Mouse (Mus musculus) erythroblast, adult 5-6 weeks (primary cell): Measurements from ENCODE around the gene Brsk2. TPM values are rescaled to one million over a fixed set of nuclear protein-coding genes. Genes with fewer than 3 reads are reported as not detected.
"Not testable (repeated sequence)": the region's sequence is repeated elsewhere in the genome, so short reads cannot be mapped to it uniquely, and the experiment has no call there.

Experiments used
- ATAC-seq: replicated peaks from 2 replicates; pipeline ENCODE4 v1.8.0; 2016; ENCODE audit warnings: moderate number of reproducible peaks, mild to moderate bottlenecking, moderate TSS enrichment, inconsistent platforms; ENCODE audit not compliant: poor library complexity, low FRiP score, severe bottlenecking
- total RNA-seq, 2 experiments: library from RNA; stranded (forward) in 1 of 2; stranded (reverse) in 1 of 2; fragments of 150-400 nt in 1 of 2; fragments of 200-764, 138-1000 nt in 1 of 2; gene quantifications; 2 replicates each; pipeline versions ENCODE4 v1.2.3 to v1.2.4; 2015 to 2017; ENCODE audit warnings: low replicate concordance in 2 of 2

Gene Brsk2
- total RNA-seq (2015; ENCODE audit: low replicate concordance) (not detected in 2 replicates), total RNA-seq (2017; ENCODE audit: low replicate concordance) (not detected in 2 replicates)

DNA sequence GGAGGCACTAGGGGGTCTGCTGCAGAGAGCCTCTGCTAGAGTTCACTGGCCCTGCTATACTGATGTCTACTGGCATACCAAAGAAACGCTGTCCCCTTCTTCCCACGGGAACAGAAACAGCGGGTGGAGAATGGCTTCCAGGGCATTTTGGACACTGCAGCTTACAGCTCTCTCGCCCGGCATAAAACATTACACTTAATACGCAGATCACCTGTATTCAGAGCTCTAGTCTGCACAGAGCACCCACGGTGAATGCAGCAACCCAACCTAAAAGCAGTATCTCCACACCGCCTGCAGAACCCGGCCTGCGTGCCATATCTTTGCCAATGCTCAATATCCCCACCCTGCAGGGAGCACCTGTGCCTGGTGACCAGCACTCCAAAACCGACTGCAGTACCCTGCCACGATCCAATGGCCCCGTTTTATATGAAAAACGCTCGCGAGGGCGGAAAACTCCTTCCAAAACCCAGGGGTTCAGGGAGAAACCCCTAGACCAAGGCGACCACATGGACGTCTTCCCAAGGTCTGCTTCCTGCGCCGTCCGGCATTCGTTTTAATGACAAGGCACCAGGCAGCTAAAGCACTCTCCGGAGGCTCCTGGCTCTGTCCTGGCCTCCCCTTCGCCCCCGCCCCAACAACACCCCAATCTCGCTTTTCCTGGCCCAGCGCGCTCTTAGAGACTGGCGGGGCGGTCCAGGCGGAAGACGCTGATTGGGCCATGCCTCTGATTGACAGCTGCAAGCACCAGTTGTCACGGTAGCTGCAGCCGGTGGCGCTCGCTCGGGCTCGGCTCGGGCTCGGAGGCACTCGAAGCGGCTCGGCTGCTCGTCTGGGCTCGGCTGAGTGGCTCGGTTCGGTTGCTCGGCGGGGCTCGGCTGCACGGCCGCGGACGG, at the start of gene Brsk2:
Brsk2 (plus strand) TSS at position 846 of the 893 bp plus-strand sequence.
- ATAC-seq = no peak

DNA sequence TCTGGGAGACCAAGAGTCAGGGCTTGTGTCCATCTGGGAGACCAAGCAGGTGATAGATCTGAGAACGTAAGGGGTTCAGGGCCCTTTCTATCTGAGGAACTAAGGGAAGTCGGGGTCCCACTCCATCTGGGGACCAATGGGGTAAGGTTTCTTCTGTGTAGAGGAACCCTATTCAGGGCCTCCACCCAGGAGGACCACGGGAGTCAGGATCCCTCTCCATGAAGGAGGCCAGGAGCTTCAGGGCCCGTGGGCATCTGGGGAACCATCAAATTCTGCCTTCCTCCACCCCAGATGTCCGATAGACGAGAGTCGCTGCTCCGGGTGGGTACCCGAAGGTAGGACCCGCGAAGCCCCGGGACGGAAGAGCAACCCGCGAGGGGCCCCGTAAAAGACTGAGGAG, 47.7 kb upstream of the Brsk2 start:
- peak; percentile 48 for ATAC-seq

DNA sequence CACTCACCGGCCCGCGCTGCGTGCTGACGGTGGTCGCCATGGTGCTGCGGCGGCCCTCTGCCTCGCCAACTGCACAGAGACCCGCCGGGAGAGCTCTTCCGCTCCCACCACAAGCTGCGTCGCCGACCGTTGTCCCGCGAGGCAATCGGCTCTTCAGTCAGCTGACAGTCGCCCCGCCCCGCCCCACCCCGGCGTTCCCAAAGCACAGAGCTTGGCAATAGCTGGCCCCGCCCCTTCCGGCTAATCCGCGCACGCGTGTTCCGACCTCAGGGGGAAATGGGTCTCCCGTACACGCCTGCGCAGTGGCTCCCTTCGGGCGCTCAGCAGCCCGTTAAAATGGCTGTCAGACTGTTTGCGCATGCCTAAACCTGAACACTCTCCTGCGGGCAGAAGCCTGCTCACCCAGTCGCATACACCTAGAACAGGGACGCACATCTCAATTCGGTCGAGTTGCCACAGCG, 47.3 kb upstream of the Brsk2 start:
- peak; percentile 92 for ATAC-seq

DNA sequence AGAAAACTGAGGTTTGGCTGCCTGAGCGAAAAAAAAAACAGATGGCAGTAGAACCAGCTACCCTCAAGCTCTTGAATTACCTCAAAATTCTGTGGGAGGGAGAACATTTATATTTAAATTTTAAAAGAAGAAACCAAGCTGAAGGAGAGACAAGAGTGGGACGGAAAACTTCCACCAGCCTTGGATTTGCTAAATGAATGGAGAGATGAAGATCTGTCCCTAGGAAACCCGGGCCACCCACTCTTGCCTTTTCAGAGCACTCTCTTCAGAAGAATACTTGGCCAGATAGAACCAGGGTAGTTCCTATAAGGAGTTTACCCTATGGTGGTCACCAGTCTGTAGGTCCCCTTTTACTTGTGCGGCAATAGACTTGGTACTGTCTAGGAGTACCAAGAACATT, 46.8 kb upstream of the Brsk2 start:
- no peak; the same call in 1 of the 2 replicates for ATAC-seq

DNA sequence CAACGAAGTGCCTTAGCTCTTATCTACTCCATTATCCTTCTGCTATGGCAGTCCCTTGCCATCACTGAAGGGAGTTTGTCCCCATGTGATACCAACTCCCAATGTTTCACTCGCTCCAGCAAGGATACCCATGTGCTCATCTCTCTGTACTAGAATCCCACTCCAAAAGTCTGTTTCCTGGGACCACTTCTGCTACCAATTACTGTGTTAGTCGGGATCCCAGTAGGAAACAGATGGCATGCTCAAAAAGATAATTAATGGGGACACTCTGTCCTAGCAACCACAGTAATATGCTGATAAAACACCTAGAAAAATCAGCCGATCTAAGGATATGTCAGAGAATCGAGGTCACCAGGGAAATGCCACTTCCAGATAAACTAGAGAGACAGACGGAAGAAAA, 41.0 kb upstream of the Brsk2 start:
- ATAC-seq = no peak

DNA sequence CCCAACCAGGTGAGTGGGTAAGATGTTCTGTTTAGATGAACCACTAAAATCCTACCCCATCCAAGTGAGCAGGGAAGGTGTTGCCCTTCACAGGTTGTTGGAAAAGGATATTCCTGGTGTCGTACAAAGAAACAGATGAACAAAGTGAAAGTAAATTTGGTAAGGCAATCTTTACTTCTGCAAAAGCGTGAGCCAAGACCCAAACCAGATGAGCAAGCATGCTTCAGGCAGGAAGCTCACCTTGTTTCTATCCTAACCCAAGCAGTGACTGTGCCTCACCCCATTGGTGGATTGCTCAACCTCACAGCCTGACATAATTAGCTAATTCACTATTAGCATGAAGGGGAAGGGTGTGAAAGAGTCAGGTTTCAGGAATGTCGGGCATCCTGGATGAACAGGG, 38.2 kb upstream of the Brsk2 start:
- ATAC-seq = no peak

DNA sequence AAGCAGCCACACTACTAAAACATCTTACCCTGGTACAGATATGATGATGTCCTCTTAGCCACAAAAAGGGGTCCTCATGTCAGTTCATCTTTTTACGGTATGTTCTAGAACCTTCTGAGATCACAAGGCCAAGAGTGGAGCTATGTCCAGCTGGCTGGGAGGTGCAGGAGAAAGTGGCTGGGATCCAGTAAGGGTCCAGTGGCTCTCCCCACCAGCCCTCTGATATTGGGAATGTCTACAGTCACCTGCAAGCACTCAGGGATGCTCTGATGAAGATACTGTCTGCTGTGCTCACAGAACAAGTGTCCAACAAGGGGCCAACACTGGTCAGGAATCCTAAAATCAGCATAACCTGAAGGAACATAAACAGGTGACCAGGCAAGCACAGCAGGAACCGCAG, 31.1 kb upstream of the Brsk2 start, which contains the start of gene Tollip:
Tollip (minus strand) TSS at position 101 of the 400 bp plus-strand sequence.
- no peak for ATAC-seq

DNA sequence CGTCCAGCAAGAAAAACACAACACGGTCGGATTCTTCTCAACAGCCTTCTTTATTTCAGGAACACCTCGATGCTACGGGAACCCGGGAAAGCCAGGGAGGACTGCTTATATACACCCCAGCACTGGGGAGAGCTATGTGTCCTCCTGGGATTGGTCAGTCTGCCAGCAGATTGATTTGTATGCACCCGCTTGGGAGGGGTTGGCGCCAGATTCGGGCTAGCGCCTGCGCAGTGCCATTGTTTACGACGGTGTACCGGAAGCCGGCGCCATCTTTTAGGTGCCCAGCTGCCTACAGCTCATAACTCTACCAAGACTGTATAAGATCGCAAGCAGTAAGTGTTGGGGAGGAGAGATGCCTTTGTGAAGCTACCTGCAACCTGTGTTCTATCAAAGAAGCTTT, 25.4 kb upstream of the Brsk2 start:
- not testable (repeated sequence) for ATAC-seq

DNA sequence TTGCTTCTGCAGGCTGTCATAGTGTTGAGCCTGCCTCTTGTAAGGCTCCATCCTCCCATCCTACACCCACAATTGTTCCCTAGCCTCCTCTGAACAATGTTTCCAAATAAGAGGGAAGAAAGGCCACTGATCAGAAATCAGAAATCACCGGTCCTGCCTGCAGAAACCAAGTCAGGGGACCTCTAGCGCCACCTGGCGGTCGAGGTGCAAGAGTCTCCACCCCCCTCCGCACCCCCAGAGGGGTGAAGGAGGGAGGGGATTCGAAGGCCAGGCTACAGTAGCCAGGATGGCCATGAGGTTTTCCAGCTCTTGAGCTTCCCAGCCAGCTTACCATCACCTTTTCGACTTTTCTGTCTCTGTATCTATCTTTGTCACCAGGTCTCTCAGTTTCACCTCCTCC, 24.6 kb upstream of the Brsk2 start:
- peak; percentile 75 for ATAC-seq

DNA sequence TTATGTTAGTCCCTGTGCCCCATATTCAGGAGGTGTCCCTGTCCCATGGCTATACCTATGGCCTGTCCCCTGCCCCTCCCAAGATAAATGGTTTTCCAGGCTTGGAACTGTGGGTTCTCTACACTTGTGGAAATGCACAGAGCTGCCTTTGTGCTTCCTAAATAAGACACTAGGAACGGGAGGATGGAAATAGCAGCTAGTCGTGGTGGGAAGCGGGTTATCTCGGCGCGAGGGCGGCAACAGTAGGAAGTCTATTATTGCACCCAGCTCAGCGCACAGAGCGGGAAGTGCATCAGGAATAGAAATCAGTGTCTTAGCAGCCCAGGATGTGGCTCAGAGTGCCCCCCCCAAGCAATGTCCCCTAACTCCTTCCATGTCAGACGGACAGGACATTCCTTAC, 20.9 kb upstream of the Brsk2 start:
- no peak for ATAC-seq

DNA sequence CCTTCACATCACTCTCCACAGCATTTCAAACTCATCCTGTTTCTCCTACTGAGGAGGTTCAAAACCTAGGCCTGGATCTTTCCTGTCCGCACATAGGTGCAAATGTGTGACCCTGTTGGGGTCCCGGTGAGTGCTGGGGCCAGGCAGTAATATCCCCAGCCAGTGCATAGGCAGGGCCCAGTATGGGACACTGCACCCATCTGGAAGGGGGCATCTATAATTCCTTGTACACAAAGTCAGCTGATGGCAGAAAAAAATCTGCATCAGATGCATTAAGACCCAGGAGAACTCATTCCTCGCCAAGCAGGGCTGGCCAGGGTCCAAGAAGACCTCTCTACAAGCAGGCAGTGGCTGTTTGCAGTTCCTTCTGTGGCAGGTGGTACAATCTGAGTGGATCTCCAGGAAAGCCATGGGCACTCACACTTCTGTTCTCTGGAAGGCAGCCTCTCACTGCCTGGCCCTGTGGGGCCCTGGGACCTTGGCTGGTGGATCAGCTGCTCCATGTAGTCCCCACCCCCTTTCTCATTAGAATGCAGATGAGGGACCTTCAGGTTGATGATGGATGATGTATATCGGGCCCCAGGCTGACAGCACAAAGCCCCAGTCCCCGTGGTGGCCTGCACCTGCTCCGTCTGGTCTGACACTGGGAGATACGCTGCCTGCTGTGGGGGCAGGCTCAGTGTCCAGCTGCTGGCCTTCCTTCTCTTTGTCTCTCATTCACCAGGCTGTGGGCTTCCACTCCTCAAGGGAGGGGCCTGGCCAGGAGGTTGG, 15.2 kb upstream of the Brsk2 start:
- ATAC-seq = no peak

DNA sequence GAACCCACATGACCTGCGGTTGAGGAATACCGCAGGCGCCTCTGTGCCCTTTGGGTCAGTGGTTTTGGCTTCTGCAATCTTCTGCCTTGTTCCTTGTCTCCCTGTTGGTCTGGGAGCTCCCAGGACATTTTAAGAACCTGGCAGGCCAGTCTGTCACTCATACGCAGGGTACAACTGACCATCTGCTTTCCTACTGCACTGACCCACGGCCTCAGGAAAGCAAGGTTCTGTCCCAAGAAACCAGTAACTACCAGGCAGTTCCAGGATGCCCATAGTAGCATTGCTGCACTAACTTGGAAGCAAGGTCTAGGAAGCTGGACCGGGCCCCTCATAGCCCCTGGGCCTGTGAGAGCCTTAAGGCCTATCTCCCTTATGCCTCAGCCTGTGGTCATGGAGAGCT, 14.6 kb upstream of the Brsk2 start:
- ATAC-seq = no peak

DNA sequence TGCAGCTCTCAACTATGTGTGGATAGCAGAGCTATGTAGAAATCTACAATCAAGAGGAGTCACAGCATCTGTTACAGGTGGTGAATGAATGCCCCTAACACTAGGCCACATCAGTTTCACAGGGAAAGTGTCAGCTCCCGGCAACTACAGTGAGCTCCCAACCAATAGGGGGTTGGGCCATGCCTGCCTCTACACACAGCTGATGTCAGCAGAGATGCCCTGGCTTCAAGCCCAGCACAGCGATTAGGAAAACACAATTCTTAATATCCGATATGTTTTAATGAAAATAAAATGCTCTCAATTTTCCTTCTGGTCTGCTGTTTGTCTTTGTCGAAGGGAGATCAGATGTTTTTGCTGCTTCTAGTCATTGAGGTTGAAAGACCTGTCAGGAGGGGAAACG, 6.1 kb upstream of the Brsk2 start:
- ATAC-seq = no peak

DNA sequence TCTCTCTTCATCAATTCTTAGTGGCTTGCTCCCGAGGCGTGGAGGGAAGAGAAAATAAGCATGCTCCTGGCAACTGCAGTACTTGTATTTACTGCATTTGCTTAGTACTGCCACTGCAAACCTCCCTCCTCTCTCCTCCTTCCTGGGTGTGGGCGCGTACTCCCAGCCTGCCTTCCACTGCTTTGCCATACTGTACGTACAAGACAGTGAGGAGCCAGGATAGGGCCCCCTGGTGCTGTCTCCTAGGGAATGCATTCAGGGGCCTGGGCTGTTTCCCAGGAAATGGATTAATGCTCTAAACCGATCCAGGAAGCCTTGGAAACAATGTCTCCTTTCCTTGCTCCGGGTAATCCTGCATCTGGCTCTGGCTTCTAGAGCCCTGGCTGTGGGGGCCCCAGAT, 3.6 kb upstream of the Brsk2 start:
- ATAC-seq = no peak

DNA sequence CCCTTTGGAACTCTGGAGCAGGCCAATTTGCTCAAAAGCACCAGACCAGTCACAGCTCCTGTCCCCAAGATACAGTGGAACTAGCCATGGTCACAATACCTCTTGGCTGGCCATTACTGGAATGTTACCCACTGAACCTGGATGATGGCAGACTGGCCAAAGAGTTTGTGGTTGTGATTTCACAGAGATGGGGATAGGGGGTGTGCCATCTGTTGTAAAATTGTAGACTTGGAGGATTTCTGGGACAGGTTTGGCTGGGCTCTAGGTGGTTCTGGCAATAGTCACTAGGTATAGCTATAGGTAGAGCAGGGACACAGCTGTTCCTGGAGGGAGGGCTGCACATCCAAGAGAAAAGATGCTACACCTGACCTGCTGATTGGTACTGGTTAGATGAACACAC, 2.0 kb upstream of the Brsk2 start:
- ATAC-seq = no peak

DNA sequence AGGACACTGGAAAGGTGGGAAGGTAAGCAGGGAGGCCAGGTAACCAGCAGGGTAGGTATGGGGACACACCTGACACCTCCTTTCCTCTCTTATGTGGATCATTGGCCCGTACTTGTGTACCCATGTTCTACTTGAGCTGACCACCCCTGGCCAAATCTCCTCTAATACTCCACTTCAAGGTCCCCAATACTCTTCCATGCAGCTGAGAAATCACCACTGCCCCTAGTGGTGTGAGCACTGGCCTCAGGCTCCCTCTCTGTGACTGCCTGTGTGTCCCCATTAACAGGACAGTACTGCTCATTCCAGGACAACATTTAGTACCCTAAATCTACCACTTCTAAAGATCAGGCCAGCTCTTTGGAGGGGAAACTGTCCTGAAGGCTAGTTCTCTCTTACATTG, 1.5 kb upstream of the Brsk2 start:
- no peak for ATAC-seq

DNA sequence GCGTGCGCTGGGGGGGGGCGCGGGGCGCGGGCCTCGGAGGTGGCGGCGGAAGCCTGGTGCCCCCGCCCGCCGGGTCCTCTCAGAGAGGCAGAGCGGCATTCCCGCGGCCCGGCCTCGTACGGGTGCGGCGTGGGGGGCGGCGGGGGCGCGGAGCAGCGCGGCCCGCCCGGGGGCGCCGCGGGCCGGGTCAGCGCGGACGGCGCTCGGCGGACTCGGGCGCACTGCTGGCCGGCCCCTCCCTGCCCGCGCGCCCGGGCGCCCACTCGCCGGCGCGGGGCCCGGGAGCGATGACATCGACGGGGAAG, 200 bp downstream of the Brsk2 start:
- no peak for ATAC-seq

DNA sequence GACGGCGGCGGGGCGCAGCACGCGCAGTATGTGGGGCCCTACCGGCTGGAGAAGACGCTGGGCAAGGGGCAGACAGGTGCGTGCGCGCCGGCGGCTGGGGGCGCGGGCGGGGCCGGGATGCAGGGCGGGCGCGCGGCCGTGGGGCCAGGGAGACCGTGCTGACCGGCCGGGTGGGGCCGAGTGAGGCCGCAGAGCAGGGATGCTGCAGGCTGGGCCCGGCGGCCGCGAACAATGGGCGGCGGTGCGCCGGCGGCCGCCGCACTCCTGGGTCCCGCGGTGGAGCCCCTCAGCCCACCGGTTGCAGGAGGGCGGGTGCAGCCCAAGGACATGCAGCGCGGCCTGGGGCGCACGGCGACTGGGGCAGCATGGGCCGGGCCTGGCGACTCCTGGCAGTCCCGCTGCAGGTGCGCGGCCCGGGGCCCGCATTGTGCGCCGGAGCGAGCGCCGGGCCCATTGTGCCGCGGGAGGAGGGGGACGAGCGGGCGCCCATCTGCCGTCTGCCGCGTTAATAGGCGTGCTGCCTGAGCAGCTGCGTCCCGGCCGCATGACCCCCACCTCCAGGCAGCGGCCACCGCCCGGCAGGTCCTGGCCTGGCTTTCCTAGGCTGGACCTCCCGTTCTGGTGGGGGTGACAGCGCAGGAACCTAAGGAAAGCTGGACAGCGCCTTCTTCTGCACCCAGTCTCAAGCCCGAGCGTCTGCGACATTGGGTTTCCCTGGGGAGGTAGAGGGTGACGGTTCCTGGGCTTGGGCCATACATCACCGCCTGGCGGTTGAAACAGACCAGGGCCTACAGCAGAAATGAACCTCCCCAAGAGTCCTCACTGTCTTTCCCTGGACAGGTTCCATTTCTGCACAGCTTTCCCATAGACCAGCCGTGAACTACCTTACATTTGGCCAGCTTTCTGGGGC, 808 bp downstream of the Brsk2 start:
- ATAC-seq = no peak

DNA sequence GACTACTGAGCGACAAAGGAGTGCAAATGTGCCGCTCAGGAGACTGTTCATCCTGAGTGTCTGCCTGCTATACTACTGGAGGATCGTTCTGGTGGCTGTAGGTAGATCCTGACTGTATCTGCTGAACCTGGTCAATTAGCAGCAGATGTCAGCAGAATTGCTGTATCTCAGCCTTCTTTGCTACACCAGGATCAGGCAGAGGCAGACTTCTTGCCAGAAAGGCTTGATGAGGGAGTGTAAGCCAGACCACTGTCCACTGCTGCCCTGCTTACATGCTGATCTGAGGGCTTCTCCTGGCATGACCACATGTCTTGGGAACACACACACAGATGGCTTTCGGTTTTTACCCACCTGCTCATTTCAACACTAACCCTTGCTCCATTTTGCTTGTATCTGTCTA, 2.3 kb downstream of the Brsk2 start:
- no peak for ATAC-seq

DNA sequence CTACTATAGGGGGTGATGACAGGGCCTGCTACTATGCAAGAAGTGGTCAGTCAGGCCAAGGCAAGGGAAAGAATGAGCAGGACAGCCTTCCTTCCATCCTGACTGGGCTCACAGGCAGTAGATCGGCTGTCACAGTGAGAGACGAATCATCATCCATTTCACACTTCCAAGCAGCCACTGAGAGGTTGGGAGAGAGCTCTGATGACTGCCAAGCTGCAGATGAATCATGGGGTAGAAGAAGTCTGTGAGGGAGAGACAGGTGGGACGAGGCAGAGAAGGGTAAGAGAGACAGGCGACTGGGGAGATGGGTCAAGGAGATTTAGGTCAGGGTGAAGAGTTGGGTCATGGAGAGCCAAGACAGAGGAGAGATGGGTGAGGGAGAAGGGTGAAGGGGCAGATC, 3.4 kb downstream of the Brsk2 start:
- ATAC-seq = no peak
